Mouse (Mus musculus) frontal cortex, adult (tissue): ENCODE data around the gene Cept1.
A peak's percentile ranks its signal among the peaks of the same experiment; 100 is the strongest.
"Not testable (repeated sequence)": the region's sequence is repeated elsewhere in the genome, so short reads cannot be mapped to it uniquely, and the experiment has no call there.

ENCODE experiments used
- ATAC-seq: cut with Nextera tagmentation; 2 replicates; pipeline ENCODE4 v1.9.2; 2017; ENCODE audit warnings: mild to moderate bottlenecking, moderate library complexity, mixed read lengths; ENCODE audit not compliant: low TSS enrichment

Cept1 gene

DNA sequence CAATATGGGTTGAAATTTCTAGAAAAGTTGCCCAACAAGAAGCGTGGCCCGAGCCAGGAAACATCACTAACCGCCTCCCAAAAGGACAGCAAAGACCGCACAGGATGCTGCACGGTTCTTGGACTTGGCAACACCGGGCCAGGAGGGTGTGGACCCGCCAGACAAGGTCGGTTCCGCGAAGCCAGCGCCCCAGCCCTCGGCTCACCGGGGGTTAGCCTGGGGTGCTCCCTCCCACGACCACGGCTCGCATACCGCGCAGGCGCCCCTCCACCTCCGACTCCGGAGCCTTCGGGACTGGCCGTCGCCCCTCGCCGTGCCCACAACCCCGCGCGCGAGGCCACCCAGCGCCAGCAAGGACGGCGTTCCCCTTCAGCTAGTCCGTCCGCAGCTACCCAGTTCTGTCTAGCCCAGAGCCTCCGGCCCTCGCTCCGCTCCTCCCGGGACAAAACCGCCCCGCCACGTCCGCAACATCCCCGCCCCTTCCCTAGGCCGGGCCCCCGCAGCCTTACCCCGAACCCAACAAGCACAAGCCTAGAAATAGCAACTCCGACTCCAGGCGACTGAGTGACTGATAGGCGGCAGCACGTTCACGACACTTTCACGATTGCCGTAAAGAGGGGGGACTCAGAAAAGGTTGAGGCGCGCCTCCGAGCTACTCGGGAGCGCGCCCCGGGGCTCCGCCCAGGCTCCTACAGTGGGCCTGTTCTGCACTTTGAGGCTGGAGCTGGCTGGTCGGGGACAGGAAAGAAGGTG is at the start of gene Cept1, which contains the start of gene Dram2:
Gene Cept1 (minus strand): TSS at position 632 of the 753 bp plus-strand sequence.
Gene Dram2 (plus strand): TSS at position 628 of the 753 bp plus-strand sequence.
- peak; percentile 94 for ATAC-seq

- not testable (repeated sequence) for ATAC-seq
Measured at GRCm38 (mm10) chr3:106593631-106594030, 46.0 kb upstream of the Cept1 start.

DNA sequence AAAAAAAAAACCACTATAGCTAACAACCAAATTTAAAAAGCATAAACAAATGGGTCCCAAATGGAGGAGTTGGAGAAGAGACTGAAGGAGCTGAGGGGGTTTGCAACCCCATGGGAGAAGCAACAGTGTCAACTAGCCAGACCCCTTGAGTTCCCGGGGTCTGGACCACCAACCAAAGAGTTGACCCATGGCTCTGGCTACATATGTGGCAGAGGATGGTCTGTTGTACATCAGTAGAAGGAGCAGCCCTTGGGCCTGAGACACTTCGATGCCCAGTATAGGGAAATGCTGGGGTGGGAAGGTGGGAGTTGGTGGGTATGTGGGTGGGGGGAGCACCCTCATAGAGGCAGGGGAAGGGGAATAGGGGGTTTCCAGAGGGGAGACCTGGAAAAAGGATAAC is 31.7 kb upstream of the Cept1 start:
- no peak for ATAC-seq

GRCm38 (mm10) chr3:106573191-106573590 is 25.6 kb upstream of the Cept1 start:
- ATAC-seq = no peak

- no peak for ATAC-seq
Measured at GRCm38 (mm10) chr3:106565876-106566275, 18.3 kb upstream of the Cept1 start.

DNA sequence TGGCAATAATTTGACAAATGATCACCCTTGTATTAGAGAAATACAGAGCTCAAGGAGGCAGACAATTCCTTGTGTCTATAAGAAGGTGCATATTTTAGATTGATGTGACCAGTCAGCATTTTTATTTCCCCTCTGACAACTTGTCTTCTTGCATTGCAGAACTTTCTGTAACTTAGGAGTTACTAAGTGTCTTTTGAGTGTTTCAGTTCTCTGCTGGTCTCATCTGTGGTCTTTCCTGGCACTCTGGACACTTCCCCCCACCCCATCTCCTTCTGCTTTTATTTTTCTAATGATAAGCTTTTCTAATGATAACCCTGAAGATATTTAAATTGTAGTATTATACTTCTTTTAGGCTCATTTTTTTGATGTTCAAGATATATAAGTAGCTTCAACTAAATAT is 10.7 kb upstream of the Cept1 start:
- no peak for ATAC-seq

- no peak for ATAC-seq
Measured at GRCm38 (mm10) chr3:106555743-106556250, 8.2 kb upstream of the Cept1 start.

DNA sequence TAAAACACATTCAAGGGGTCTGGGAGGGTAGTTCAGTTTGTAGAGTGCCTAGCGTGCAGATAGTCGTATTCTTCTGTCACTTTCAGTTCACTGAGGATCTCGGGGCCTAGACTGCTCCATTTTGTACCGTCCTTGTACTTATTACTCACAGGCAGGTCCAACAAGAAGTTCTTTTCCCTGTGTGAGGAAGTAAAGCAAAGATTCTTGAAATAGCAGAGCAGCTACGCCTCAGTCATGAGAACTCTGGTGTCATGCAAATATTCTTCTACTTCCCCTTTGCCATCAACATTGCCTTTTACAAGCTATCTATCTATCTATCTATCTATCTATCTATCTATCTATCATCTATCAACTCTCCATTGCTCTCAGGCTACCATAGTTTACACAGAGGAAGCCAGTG is 5.8 kb upstream of the Cept1 start:
- no peak for ATAC-seq

DNA sequence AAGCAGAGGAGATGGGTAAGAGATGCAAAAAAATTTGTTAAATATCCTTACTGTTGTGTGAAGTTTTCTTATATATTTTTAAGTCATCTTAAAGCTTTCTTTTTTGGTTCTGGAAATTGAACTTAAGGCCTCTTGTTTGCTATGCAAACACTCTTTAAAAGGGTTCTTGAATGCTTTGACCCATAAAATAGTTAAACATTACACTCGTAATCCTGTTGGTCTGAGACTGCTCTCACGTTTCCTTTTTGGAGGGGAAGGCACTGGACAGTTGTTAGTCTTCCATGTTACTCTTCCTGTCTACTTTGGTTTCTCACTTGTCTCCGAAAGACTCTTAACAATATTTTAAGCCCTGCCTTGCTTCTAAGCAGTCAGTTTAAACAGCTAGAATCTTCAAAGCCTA is 1.4 kb upstream of the Cept1 start:
- ATAC-seq = no peak

GRCm38 (mm10) chr3:106547924-106548539 is 430 bp upstream of the Cept1 start:
- ATAC-seq = peak; percentile 38; the same call in 1 of the 2 replicates

GRCm38 (mm10) chr3:106544721-106545316 is 2.8 kb downstream of the Cept1 start:
- no peak for ATAC-seq

- no peak for ATAC-seq
Measured at GRCm38 (mm10) chr3:106533277-106533676, 14.3 kb downstream of the Cept1 start.

DNA sequence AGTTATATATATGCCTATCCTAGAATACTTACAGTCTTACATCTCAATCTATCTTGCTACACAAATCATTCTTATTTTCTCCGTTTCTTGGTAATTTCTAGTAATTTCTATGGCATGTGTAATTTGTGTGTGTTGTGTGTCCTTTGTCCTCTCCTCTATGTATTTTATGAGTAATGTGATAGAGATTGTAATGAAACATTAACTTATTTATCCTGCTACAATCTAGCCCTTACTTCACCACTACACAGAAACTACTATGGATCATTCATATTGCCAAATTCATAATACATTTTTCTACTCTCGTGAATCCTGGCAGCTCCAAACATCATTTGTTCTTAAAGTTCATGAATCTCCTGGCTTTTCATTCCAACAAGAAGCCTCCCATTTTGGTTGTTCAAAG is 19.6 kb downstream of the Cept1 start:
- no peak for ATAC-seq

- no peak for ATAC-seq
Measured at GRCm38 (mm10) chr3:106526411-106526810, 21.2 kb downstream of the Cept1 start.

DNA sequence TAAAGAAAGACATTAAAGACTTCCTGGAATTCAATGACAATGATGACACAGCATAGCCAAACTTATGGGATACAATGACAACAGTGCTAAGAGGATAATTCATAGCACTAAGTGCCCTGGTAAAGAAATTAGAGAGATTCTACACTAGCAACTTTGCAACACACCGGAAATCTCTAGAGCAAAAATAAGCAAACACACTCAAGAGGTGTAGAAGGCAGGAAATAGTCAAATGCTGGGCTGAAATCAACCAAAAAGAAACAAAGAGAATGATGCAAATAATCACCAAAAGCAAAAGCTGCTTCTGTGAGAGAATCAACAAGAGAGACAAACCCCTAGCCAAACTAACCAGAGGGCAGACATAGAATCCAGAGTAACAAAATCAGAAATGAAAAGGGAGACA is 24.9 kb downstream of the Cept1 start:
- no peak for ATAC-seq

GRCm38 (mm10) chr3:106515016-106515415 is 32.6 kb downstream of the Cept1 start:
- ATAC-seq = no peak

- ATAC-seq = no peak
Measured at GRCm38 (mm10) chr3:106510669-106511068, 36.9 kb downstream of the Cept1 start.

DNA sequence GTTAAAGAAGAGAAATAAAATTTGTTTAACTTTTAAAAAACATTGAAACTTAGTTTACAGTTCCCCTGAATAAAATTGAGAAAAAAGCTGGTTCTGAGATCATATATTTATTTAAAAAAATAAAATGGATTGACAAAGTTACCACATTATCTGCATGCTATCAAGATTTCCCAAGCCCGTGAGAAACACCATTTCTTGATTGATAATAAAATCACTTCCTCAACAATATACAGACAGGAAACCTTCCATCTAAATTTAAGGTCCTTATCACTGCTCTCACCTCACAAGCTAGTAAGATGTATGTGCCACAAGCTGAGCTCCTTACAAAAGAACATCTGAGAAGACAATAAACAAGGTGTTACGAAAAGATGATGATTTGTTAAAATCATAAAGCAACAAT is 44.7 kb downstream of the Cept1 start:
- no peak for ATAC-seq

DNA sequence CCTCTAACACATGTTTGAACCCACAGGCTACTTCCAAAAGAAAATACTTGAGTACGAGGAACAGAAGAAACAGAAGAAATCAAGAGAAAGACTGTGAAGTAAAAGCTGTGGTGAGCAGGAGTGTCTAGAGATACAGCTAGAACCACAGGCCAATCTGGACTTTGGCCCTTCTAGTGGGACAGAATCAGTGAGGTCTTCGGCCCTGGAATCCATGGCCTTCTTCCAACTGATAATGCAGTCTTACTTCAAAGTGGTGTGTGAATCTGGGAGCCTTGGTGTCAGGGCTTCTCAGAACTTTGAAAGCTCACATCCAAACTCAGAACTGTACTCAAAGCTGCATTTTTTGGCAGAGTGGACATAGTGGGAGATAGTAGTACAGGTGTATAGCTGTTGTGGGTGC is 47.1 kb downstream of the Cept1 start:
- no peak for ATAC-seq

DNA sequence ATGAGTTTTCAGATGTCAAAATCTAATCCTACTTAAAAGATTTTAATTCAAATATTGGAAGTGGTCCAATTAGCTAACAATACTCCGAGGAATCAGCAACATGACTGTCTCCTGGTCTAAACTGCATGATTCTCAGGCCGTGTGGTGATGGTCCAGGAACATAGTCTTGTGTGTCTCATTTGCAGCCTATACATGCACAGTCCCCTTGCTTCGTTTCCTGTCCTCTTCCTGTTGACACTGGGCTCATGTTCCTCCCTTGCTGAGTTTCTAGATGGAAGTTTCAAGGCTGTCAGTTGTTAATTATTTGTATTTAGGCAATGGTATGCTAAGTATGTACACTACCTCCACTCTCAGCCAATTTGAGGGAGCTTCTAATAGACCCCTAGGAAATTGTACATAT is 50.6 kb downstream of the Cept1 start:
- ATAC-seq = no peak

DNA sequence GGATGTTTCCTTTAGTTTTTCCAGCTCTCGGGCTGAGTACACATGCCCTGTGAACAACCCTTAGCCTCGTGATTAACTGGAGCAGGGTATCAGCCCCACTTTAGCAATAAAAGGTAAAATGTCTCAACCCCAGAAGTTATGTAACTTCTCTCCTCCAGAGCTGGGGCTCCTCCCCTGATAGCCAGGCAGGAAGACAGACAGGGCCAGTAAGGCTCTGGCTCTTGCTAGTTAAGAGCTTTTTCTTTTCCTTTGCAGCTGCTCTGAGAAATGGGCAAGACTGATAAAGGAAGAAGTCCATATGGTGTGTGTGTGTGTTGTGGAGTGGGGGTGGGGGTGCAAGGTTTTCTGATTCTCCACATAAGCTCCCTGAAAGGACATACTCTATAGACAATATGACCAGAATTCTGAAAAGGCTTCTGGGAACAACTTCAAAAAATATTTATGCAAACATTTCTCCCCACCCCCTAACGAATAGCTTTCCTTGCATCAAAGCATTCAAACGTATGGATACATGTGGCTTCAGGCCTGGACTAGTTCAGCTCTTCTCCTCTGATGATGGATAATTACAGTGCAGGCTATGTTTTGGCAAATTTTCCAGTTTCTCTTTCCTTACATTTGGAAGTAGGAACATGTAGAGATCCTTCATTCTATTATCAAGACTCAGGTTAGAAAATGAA is 51.4 kb downstream of the Cept1 start:
- ATAC-seq = peak; percentile 92

- peak; percentile 41 for ATAC-seq
Measured at GRCm38 (mm10) chr3:106495346-106496044, 52.1 kb downstream of the Cept1 start.
